Mouse (Mus musculus) mature B cell (primary cell): ENCODE results near the gene 1700021F07Rik.

Experiments
- in situ Hi-C: fragments of 300-500 bp; cut with MboI; formaldehyde crosslinking; loops from 2 replicates; pipeline ENCODE4 v1.14.3; 2019

The 1700021F07Rik gene

GRCm38 (mm10) chr2:173561851-173562442 lies 39.6 kb downstream of the 1700021F07Rik start:
- in situ Hi-C loops, result loop anchor here (10.0 to 25.0 kb wide), 2 partner anchors 457 to 725 kb away; no protein-coding TSS in a partner anchor

- in situ Hi-C loops, result loop anchor here (10.0 to 25.0 kb wide), 2 partner anchors 459 to 726 kb away; no protein-coding TSS in a partner anchor
These were observed 41.0 kb downstream of the 1700021F07Rik start for GRCm38 (mm10) chr2:173563336-173563735.

- in situ Hi-C loops, result loop anchor here (10.0 to 25.0 kb wide), 2 partner anchors 459 to 727 kb away; no protein-coding TSS in a partner anchor
These were observed 41.8 kb downstream of the 1700021F07Rik start for GRCm38 (mm10) chr2:173564179-173564578.
